Mouse (Mus musculus): Measurements from ENCODE around the gene Cdh23. TPM values are rescaled to one million over a fixed set of nuclear protein-coding genes. Genes with fewer than 3 reads are reported as not detected.

The Cdh23 gene
- polyA plus RNA-seq, 2 experiments = 0.73 to 2.7 TPM

- no peak overlapping the region for H3K4me3 ChIP-seq (replicated peaks; ENCODE audit: low read length)
- DNase-seq (ENCODE audit: low spot score) = no peak
- ATAC-seq (ENCODE audit: low FRiP score, low read depth) = no peak
- no peak overlapping the region for H3K9ac ChIP-seq (ENCODE audit: low read depth, low read length, severe bottlenecking)
- H3K27ac ChIP-seq (replicated peaks; ENCODE audit: low read depth, low read length) = no peak overlapping the region
- no peaks in the 10 kb centered on the region for H3K4me1 ChIP-seq (ENCODE audit: control insufficient read depth, insufficient read depth, low read length)
- H3K9me3 ChIP-seq (ENCODE audit: control insufficient read depth, low read length) = no peaks in the 10 kb centered on the region
- WGBS = 84% methylated on average over 8 of the region's 8 CpGs
- no peaks in the 10 kb centered on the region for H3K27me3 ChIP-seq (ENCODE audit: control insufficient read depth, insufficient read depth, low read length)
- H3K36me3 ChIP-seq (ENCODE audit: control insufficient read depth, insufficient read depth, low read length) = peaks cover 7% of the 10 kb centered on the region; the same call in 1 of the 2 replicates
- no peak overlapping the region for H3K4me2 ChIP-seq (replicated peaks; ENCODE audit: low read depth, low read length, severe bottlenecking)
- no peak for TF ChIP-seq POLR2A (IDR thresholded peaks at IDR 0.05; ENCODE audit: borderline replicate concordance, extremely low read depth, insufficient read depth, insufficient read length)
These were observed 37.2 kb upstream of the Cdh23 start for GRCm38 (mm10) chr10:60733471-60733870.

DNA sequence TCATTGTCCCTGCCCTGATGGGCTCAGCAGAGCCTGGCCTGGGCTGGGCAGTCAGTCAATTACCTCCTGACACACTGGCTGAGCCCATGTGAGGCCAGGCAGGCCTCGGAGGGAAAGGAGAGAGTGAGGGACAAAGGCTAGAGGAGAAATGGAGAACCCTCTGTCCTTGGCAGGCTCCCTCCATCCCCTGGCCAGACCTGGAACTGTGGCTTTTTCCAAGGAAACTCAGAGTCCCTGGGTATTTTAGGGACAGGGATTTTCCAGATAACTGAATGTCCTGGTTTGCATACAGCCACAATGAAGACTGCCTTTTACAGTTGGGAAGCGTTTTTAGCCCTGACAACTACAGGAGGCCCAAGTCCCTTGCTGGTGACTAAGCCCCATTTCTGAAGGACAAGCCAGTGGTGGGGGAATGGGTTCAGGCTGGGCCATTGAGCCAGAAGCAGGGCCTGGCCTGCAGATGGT, 36.1 kb upstream of the Cdh23 start:
- Histone ChIP-seq H3K4me3 (replicated peaks; ENCODE audit: low read length) (no peak overlapping the region), H3K27ac (replicated peaks; ENCODE audit: low read depth, low read length) (no peak overlapping the region), H3K4me1 (ENCODE audit: control insufficient read depth, insufficient read depth, low read length) (no peaks in the 10 kb centered on the region), H3K9ac (ENCODE audit: low read depth, low read length, severe bottlenecking) (0 out of 2 replicates have a peak overlapping the region, but pooled peaks have one; percentile 7), H3K27me3 (ENCODE audit: control insufficient read depth, insufficient read depth, low read length) (no peaks in the 10 kb centered on the region), H3K4me2 (replicated peaks; ENCODE audit: low read depth, low read length, severe bottlenecking) (no peak overlapping the region), H3K9me3 (ENCODE audit: control insufficient read depth, low read length) (no peaks in the 10 kb centered on the region), H3K36me3 (ENCODE audit: control insufficient read depth, insufficient read depth, low read length) (peaks cover 7% of the 10 kb centered on the region; the same call in 1 of the 2 replicates)
- no peak for TF ChIP-seq POLR2A (IDR thresholded peaks at IDR 0.05; ENCODE audit: borderline replicate concordance, extremely low read depth, insufficient read depth, insufficient read length)
- no peak for ATAC-seq (ENCODE audit: low FRiP score, low read depth)
- DNase-seq (ENCODE audit: low spot score) = no peak
- WGBS = 44% methylated on average over 2 of the region's 2 CpGs

GRCm38 (mm10) chr10:60731742-60732141, 35.5 kb upstream of the Cdh23 start:
- no peak for TF ChIP-seq POLR2A (IDR thresholded peaks at IDR 0.05; ENCODE audit: borderline replicate concordance, extremely low read depth, insufficient read depth, insufficient read length)
- WGBS = 42% methylated on average over 5 of the region's 5 CpGs

DNA sequence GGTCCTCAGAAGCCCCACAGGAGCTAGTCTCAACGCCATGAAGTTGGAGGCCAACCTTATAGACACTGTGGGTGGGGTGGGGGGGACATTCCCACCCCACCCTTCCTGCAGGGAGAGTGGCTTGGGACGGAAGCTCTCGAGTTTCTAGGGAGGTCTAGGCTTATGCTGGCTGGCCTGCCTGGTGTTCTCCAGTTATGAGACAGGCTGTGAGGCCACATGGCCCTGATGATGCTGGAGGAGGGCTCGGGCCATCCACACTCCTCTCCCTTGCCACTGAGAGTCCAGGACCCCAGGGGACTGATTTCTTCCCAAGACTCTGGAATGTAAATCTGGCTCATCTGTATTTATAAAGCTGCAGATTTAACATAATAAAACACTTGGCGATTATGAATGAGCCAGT, 31.0 kb upstream of the Cdh23 start:
- Histone ChIP-seq H3K9me3 (ENCODE audit: control insufficient read depth, low read length) (no peaks in the 10 kb centered on the region), H3K27ac (replicated peaks; ENCODE audit: low read depth, low read length) (no peak overlapping the region), H3K4me2 (replicated peaks; ENCODE audit: low read depth, low read length, severe bottlenecking) (no peak overlapping the region), H3K9ac (ENCODE audit: low read depth, low read length, severe bottlenecking) (no peak overlapping the region), H3K4me1 (ENCODE audit: control insufficient read depth, insufficient read depth, low read length) (0 out of 2 replicates have a peak, but pooled peaks cover 4% of the 10 kb centered on the region), H3K36me3 (ENCODE audit: control insufficient read depth, insufficient read depth, low read length) (0 out of 2 replicates have a peak, but pooled peaks cover 7% of the 10 kb centered on the region), H3K4me3 (replicated peaks; ENCODE audit: low read length) (no peak overlapping the region), H3K27me3 (ENCODE audit: control insufficient read depth, insufficient read depth, low read length) (no peaks in the 10 kb centered on the region)
- no peak for TF ChIP-seq POLR2A (IDR thresholded peaks at IDR 0.05; ENCODE audit: borderline replicate concordance, extremely low read depth, insufficient read depth, insufficient read length)
- ATAC-seq (ENCODE audit: low FRiP score, low read depth) = no peak
- 23% methylated on average over 5 of the region's 5 CpGs for WGBS
- no peak for DNase-seq (ENCODE audit: low spot score)

More at GRCm38 (mm10) chr10:60731742-60732141, 35.5 kb upstream of the Cdh23 start:
- H3K9me3 ChIP-seq (ENCODE audit: control insufficient read depth, low read length) = no peaks in the 10 kb centered on the region
- peaks cover 6% of the 10 kb centered on the region; the same call in 1 of the 2 replicates for H3K36me3 ChIP-seq (ENCODE audit: control insufficient read depth, insufficient read depth, low read length)
- no peak overlapping the region for H3K27ac ChIP-seq (replicated peaks; ENCODE audit: low read depth, low read length)
- no peak overlapping the region for H3K9ac ChIP-seq (ENCODE audit: low read depth, low read length, severe bottlenecking)
- ATAC-seq (ENCODE audit: low FRiP score, low read depth) (no peak), DNase-seq (ENCODE audit: low spot score) (no peak)
- no peak overlapping the region for H3K4me3 ChIP-seq (replicated peaks; ENCODE audit: low read length)
- no peaks in the 10 kb centered on the region for H3K27me3 ChIP-seq (ENCODE audit: control insufficient read depth, insufficient read depth, low read length)
- H3K4me1 ChIP-seq (ENCODE audit: control insufficient read depth, insufficient read depth, low read length) = 0 out of 2 replicates have a peak, but pooled peaks cover 4% of the 10 kb centered on the region
- H3K4me2 ChIP-seq (replicated peaks; ENCODE audit: low read depth, low read length, severe bottlenecking) = no peak overlapping the region

- no peak for TF ChIP-seq POLR2A (IDR thresholded peaks at IDR 0.05; ENCODE audit: borderline replicate concordance, extremely low read depth, insufficient read depth, insufficient read length)
- Histone ChIP-seq H3K4me3 (replicated peaks; ENCODE audit: low read length) (no peak overlapping the region), H3K36me3 (ENCODE audit: control insufficient read depth, insufficient read depth, low read length) (0 out of 2 replicates have a peak, but pooled peaks cover 7% of the 10 kb centered on the region), H3K4me1 (ENCODE audit: control insufficient read depth, insufficient read depth, low read length) (0 out of 2 replicates have a peak, but pooled peaks cover 4% of the 10 kb centered on the region), H3K9ac (ENCODE audit: low read depth, low read length, severe bottlenecking) (no peak overlapping the region), H3K4me2 (replicated peaks; ENCODE audit: low read depth, low read length, severe bottlenecking) (no peak overlapping the region), H3K9me3 (ENCODE audit: control insufficient read depth, low read length) (no peaks in the 10 kb centered on the region), H3K27me3 (ENCODE audit: control insufficient read depth, insufficient read depth, low read length) (no peaks in the 10 kb centered on the region), H3K27ac (replicated peaks; ENCODE audit: low read depth, low read length) (no peak overlapping the region)
- WGBS = 65% methylated on average over 3 of the region's 3 CpGs
- ATAC-seq (ENCODE audit: low FRiP score, low read depth) (no peak), DNase-seq (ENCODE audit: low spot score) (no peak)
These were observed 30.6 kb upstream of the Cdh23 start for GRCm38 (mm10) chr10:60726896-60727295.

All from limb, embryonic 14.5 days (tissue).